Mouse (Mus musculus) kidney, embryonic 16.5 days (tissue): ENCODE results near the gene Selplg. TPM values are rescaled to one million over a fixed set of nuclear protein-coding genes. Genes with fewer than 3 reads are reported as not detected.

Source experiments
- ATAC-seq: fragments of 200-750 bp; cut with Nextera tagmentation; 2 replicates; pipeline ENCODE4 v1.8.0; 2017; ENCODE audit warnings: moderate TSS enrichment; ENCODE audit not compliant: low FRiP score, low TSS enrichment
- H3K27ac ChIP-seq: fragments of 300-500 bp; sonication (generic); 2 replicates; pipeline ENCODE4 v1.5.1; 2014; ENCODE audit warnings: low read length
- H3K27me3 ChIP-seq: fragments of 300-500 bp; sonication (generic); 2 replicates; pipeline ENCODE4 v1.6.1; 2014; ENCODE audit warnings: low read length, control low read depth, mixed read lengths; ENCODE audit not compliant: insufficient read depth
- H3K36me3 ChIP-seq: fragments of 300-500 bp; sonication (generic); 2 replicates; pipeline ENCODE4 v1.6.1; 2014; ENCODE audit warnings: low read length, control low read depth, mixed read lengths; ENCODE audit not compliant: insufficient read depth
- H3K4me1 ChIP-seq: fragments of 300-500 bp; sonication (generic); 2 replicates; pipeline ENCODE4 v1.6.1; 2014; ENCODE audit warnings: low read length, control low read depth, mixed read lengths; ENCODE audit not compliant: insufficient read depth
- H3K4me2 ChIP-seq: fragments of 300-500 bp; sonication (generic); replicated peaks from 2 replicates; pipeline ENCODE4 v1.6.1; 2014; ENCODE audit warnings: low read depth, low read length
- H3K4me3 ChIP-seq: fragments of 300-500 bp; sonication (generic); 2 replicates; pipeline ENCODE4 v1.5.1; 2014; ENCODE audit warnings: mild to moderate bottlenecking, low read length
- H3K9ac ChIP-seq: fragments of 300-500 bp; sonication (generic); replicated peaks from 2 replicates; pipeline ENCODE4 v1.6.1; 2014; ENCODE audit warnings: low read length
- H3K9me3 ChIP-seq: fragments of 300-500 bp; sonication (generic); 2 replicates; pipeline ENCODE4 v1.6.1; 2016; ENCODE audit warnings: low read length, control low read depth
- WGBS: fragments of 180-500 bp; shearing (Covaris S2); extraction: QIAGEN DNeasy Blood & Tissue Kit; methylation state at CpG from one replicate; pipeline ENCODE4 v1.1.7; 2014; 5-methylcytosine and 5-hydroxymethylcytosine counted together
- polyA plus RNA-seq: library from polyadenylated mRNA; unstranded; fragments of >200 nt; fragmentation: Nextera tagmentation; extraction: Ambion mirVana; gene quantifications from 2 replicates; pipeline ENCODE4 v1.2.1, GENCODE M21; 2015

Gene Selplg
- polyA plus RNA-seq, result 2.4 TPM in 2 replicates

GRCm38 (mm10) chr5:113832490-113832901 is at the start of gene Selplg:
Selplg (minus strand) TSS chr5:113832644.
- 29% methylated on average over 8 of the region's 8 CpGs for WGBS
- ATAC-seq, result peak; percentile 27; the same call in 1 of the 2 replicates
- no peaks in the 10 kb centered on the region for H3K27me3 ChIP-seq
- H3K36me3 ChIP-seq, result no peaks in the 10 kb centered on the region
- no peak within 1 kb of the TSS for H3K27ac ChIP-seq
- no peaks in the 10 kb centered on the region for H3K9me3 ChIP-seq
- peaks cover 7% of the 10 kb centered on the region; the same call in 1 of the 2 replicates for H3K4me1 ChIP-seq
- H3K9ac ChIP-seq, result no peak within 1 kb of the TSS
- peak within 1 kb of the TSS; percentile 17; the same call in 1 of the 2 replicates for H3K4me2 ChIP-seq
- H3K4me3 ChIP-seq, result no peak within 1 kb of the TSS

- Histone ChIP-seq H3K27me3 (no peaks in the 10 kb centered on the region), H3K4me2 (no peak overlapping the region), H3K4me3 (no peak overlapping the region), H3K9me3 (no peaks in the 10 kb centered on the region), H3K4me1 (peaks cover 33% of the 10 kb centered on the region), H3K9ac (no peak overlapping the region), H3K36me3 (peaks cover 23% of the 10 kb centered on the region), H3K27ac (no peak overlapping the region)
- no peak for ATAC-seq
- 93% methylated on average over 14 of the region's 14 CpGs for WGBS
Measured at GRCm38 (mm10) chr5:113881136-113881535, 48.7 kb upstream of the Selplg start.

- Histone ChIP-seq H3K9me3 (no peaks in the 10 kb centered on the region), H3K27me3 (no peaks in the 10 kb centered on the region), H3K9ac (no peak overlapping the region), H3K4me2 (no peak overlapping the region), H3K4me1 (peaks cover 23% of the 10 kb centered on the region), H3K4me3 (no peak overlapping the region), H3K36me3 (peaks cover 30% of the 10 kb centered on the region), H3K27ac (no peak overlapping the region)
- no peak for ATAC-seq
- 92% methylated on average over 17 of the region's 17 CpGs for WGBS
Measured at GRCm38 (mm10) chr5:113878943-113879617, 46.6 kb upstream of the Selplg start.

- H3K9me3 ChIP-seq, result no peaks in the 10 kb centered on the region
- no peak for ATAC-seq
- peaks cover 30% of the 10 kb centered on the region for H3K36me3 ChIP-seq
- peaks cover 25% of the 10 kb centered on the region for H3K4me1 ChIP-seq
- no peak overlapping the region for H3K4me3 ChIP-seq
- WGBS, result 53% methylated on average over 3 of the region's 3 CpGs
- no peaks in the 10 kb centered on the region for H3K27me3 ChIP-seq
- H3K9ac ChIP-seq, result no peak overlapping the region
- no peak overlapping the region for H3K27ac ChIP-seq
- no peak overlapping the region for H3K4me2 ChIP-seq
Measured at GRCm38 (mm10) chr5:113877565-113877964, 45.1 kb upstream of the Selplg start.

- ATAC-seq, result no peak
- H3K9me3 ChIP-seq, result no peaks in the 10 kb centered on the region
Measured at GRCm38 (mm10) chr5:113876176-113876575, 43.7 kb upstream of the Selplg start.

GRCm38 (mm10) chr5:113875625-113876024 is 43.2 kb upstream of the Selplg start:
- Histone ChIP-seq H3K27ac (no peak overlapping the region), H3K4me2 (no peak overlapping the region), H3K27me3 (no peaks in the 10 kb centered on the region), H3K36me3 (peaks cover 20% of the 10 kb centered on the region), H3K4me3 (no peak overlapping the region), H3K9ac (no peak overlapping the region), H3K4me1 (peaks cover 42% of the 10 kb centered on the region), H3K9me3 (no peaks in the 10 kb centered on the region)
- no peak for ATAC-seq
- WGBS, result 81% methylated on average over 4 of the region's 4 CpGs

More at GRCm38 (mm10) chr5:113876176-113876575, 43.7 kb upstream of the Selplg start:
- WGBS, result 94% methylated on average over 7 of the region's 7 CpGs
- Histone ChIP-seq H3K4me1 (peaks cover 37% of the 10 kb centered on the region), H3K36me3 (peaks cover 26% of the 10 kb centered on the region), H3K4me3 (no peak overlapping the region), H3K27ac (no peak overlapping the region), H3K9ac (no peak overlapping the region), H3K4me2 (no peak overlapping the region), H3K27me3 (no peaks in the 10 kb centered on the region)

- no peaks in the 10 kb centered on the region for H3K27me3 ChIP-seq
- peak overlapping the region; percentile 53; the same call in 1 of the 2 replicates for H3K9ac ChIP-seq
- ATAC-seq, result no peak
- 48% methylated on average over 19 of the region's 19 CpGs for WGBS
- H3K36me3 ChIP-seq, result peaks cover 13% of the 10 kb centered on the region
- H3K4me1 ChIP-seq, result peaks cover 54% of the 10 kb centered on the region
- no peaks in the 10 kb centered on the region for H3K9me3 ChIP-seq
- no peak overlapping the region for H3K4me3 ChIP-seq
- H3K4me2 ChIP-seq, result peak overlapping the region; percentile 24
- H3K27ac ChIP-seq, result peak overlapping the region; percentile 89
Measured at GRCm38 (mm10) chr5:113874063-113875024, 41.9 kb upstream of the Selplg start.

GRCm38 (mm10) chr5:113872936-113873912 is 40.8 kb upstream of the Selplg start:
- Histone ChIP-seq H3K4me2 (peak overlapping the region; percentile 24), H3K4me1 (peaks cover 65% of the 10 kb centered on the region), H3K9me3 (no peaks in the 10 kb centered on the region), H3K4me3 (0 out of 2 replicates have a peak overlapping the region, but pooled peaks have one; percentile 7), H3K27me3 (no peaks in the 10 kb centered on the region), H3K27ac (peak overlapping the region; percentile 89), H3K9ac (peak overlapping the region; percentile 53), H3K36me3 (peaks cover 13% of the 10 kb centered on the region)
- ATAC-seq, result peak; percentile 89
- 8% methylated on average over 13 of the region's 15 CpGs for WGBS
